Mouse (Mus musculus): ENCODE data around the gene Htr2a. TPM values are rescaled to one million over a fixed set of nuclear protein-coding genes. Genes with fewer than 3 reads are reported as not detected.
A peak's percentile ranks its signal among the peaks of the same experiment; 100 is the strongest.

Htr2a gene
- polyA plus RNA-seq, 1 experiment from 2014 or later: 0.78 TPM

DNA sequence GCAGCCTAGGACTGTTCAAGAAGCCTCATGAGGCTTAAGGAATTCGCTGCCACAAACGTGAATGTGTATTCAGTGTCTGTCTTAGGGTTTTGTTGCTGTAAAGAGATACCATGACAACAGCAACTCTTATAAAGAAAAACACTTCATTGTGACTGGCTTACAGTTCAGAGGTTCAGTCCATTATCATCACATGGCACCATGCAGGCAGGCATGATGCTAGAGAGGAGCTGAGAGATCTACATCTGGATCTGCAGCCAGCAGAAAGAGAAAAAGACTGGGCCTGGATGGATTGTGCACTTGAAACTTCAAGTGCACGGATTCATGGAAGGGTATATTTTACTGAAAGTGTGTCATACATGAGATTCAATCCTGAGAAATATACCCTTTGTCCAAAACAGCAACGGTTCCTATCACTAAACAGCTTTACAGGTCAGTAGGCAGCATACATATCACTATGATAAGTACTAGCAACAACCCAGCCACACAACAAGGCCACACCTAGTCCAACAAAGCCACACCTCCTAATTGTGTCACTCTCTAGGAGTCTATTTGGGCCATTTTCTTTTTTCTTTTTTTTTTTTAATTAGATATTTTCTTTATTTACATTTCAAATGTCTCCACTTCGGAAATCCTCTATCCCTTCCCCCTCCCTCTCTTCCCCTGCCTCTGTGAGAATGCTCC, 43.8 kb downstream of the Htr2a start:
- Histone ChIP-seq H3K27ac (ENCODE audit: low read length) (no peak overlapping the region), H3K9me3 (ENCODE audit: control insufficient read depth, low read length) (no peaks in the 10 kb centered on the region), H3K27me3 (ENCODE audit: control insufficient read depth, insufficient read depth, low read depth, low read length) (no peaks in the 10 kb centered on the region), H3K4me2 (ENCODE audit: low read depth, low read length) (no peak overlapping the region), H3K36me3 (ENCODE audit: control insufficient read depth, insufficient read depth, low read length) (no peaks in the 10 kb centered on the region), H3K4me3 (ENCODE audit: low read length) (no peak overlapping the region), H3K4me1 (replicated peaks; ENCODE audit: control insufficient read depth, insufficient read depth, low read length) (no peaks in the 10 kb centered on the region), H3K9ac (ENCODE audit: low read length) (no peak overlapping the region)
- ATAC-seq (ENCODE audit: low read depth): no peak
- WGBS: 69% methylated on average over 5 of the region's 5 CpGs

DNA sequence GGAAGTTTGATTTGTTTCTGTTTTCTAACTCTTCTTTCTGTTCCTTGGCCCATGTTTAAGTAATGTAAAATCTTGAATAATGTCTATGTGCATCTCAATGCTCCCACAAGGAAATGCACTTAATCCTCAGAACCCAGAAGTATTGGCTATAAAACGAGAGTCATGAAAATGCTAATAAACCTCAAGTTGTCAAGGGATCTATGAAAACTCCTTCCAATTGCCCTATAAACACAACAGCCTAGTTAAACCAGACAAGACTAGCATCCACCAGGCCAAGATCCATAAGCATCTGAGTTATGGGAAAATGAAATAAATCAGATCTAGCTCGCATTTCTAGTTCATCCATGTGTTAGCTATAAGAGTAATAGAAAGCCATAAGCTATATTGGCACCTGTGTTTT, 51.3 kb downstream of the Htr2a start:
- Histone ChIP-seq H3K27ac (ENCODE audit: low read length) (no peak overlapping the region), H3K4me2 (ENCODE audit: low read depth, low read length) (no peak overlapping the region), H3K4me3 (ENCODE audit: low read length) (no peak overlapping the region), H3K27me3 (ENCODE audit: control insufficient read depth, insufficient read depth, low read depth, low read length) (no peaks in the 10 kb centered on the region), H3K9ac (ENCODE audit: low read length) (no peak overlapping the region), H3K36me3 (ENCODE audit: control insufficient read depth, insufficient read depth, low read length) (no peaks in the 10 kb centered on the region), H3K4me1 (replicated peaks; ENCODE audit: control insufficient read depth, insufficient read depth, low read length) (no peaks in the 10 kb centered on the region), H3K9me3 (ENCODE audit: control insufficient read depth, low read length) (no peaks in the 10 kb centered on the region)
- 93% methylated on average over 2 of the region's 2 CpGs for WGBS
- ATAC-seq (ENCODE audit: low read depth): no peak

- Histone ChIP-seq H3K4me1 (replicated peaks; ENCODE audit: control insufficient read depth, insufficient read depth, low read length) (no peaks in the 10 kb centered on the region), H3K27ac (ENCODE audit: low read length) (no peak overlapping the region), H3K4me2 (ENCODE audit: low read depth, low read length) (no peak overlapping the region), H3K27me3 (ENCODE audit: control insufficient read depth, insufficient read depth, low read depth, low read length) (no peaks in the 10 kb centered on the region), H3K9ac (ENCODE audit: low read length) (no peak overlapping the region), H3K4me3 (ENCODE audit: low read length) (no peak overlapping the region), H3K9me3 (ENCODE audit: control insufficient read depth, low read length) (no peaks in the 10 kb centered on the region), H3K36me3 (ENCODE audit: control insufficient read depth, insufficient read depth, low read length) (no peaks in the 10 kb centered on the region)
- 34% methylated on average over 4 of the region's 4 CpGs for WGBS
- no peak for ATAC-seq (ENCODE audit: low read depth)
These were observed 56.1 kb downstream of the Htr2a start for GRCm38 (mm10) chr14:74696766-74697165.

DNA sequence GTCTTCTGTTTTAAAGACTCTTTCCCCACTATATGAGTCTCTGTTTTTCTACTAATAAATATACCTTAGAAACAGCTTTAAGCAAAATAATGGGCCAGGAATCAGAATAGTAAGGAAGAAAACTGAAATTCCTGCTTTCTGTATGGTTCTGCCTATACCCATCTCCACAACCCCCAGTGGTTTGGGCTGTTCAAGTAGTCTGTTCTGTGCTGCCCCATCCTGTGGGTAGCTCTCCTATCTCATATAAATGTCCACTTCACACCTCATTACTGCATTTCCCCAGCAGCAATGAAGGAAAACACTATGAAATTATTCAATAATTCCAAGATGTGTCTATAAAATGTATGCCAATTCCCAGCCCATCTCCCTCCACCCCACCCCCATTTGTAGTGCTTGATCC, 56.8 kb downstream of the Htr2a start:
- no peak overlapping the region for H3K4me2 ChIP-seq (ENCODE audit: low read depth, low read length)
- H3K9me3 ChIP-seq (ENCODE audit: control insufficient read depth, low read length): no peaks in the 10 kb centered on the region
- no peaks in the 10 kb centered on the region for H3K27me3 ChIP-seq (ENCODE audit: control insufficient read depth, insufficient read depth, low read depth, low read length)
- no peak overlapping the region for H3K27ac ChIP-seq (ENCODE audit: low read length)
- H3K36me3 ChIP-seq (ENCODE audit: control insufficient read depth, insufficient read depth, low read length): no peaks in the 10 kb centered on the region
- H3K9ac ChIP-seq (ENCODE audit: low read length): no peak overlapping the region
- no peaks in the 10 kb centered on the region for H3K4me1 ChIP-seq (replicated peaks; ENCODE audit: control insufficient read depth, insufficient read depth, low read length)
- H3K4me3 ChIP-seq (ENCODE audit: low read length): no peak overlapping the region
- no peak for ATAC-seq (ENCODE audit: low read depth)

GRCm38 (mm10) chr14:74699241-74699640, 58.6 kb downstream of the Htr2a start:
- Histone ChIP-seq H3K9ac (ENCODE audit: low read length) (no peak overlapping the region), H3K4me3 (ENCODE audit: low read length) (no peak overlapping the region)
- no peak for ATAC-seq (ENCODE audit: low read depth)

DNA sequence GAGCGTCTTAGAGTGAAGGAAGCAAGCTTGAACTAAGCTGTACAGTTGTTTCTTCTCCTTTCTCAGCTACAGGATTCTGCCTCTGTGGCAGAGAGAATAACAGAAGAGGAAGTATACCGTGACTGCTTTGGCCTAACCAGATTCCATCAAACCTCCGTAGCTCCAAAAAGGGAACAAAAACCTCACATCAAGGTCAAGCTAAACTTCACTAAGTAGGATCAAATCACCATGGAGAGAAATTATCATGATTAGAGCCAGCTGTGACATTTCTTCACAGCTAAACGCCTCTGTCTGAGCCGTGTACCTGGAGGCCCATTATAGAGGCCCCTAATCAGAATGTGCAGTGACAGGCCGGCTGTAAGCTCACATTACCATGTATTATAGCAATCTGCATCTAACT, 63.3 kb downstream of the Htr2a start:
- Histone ChIP-seq H3K36me3 (ENCODE audit: control insufficient read depth, insufficient read depth, low read length) (no peaks in the 10 kb centered on the region), H3K4me3 (ENCODE audit: low read length) (no peak overlapping the region), H3K4me2 (ENCODE audit: low read depth, low read length) (no peak overlapping the region), H3K4me1 (replicated peaks; ENCODE audit: control insufficient read depth, insufficient read depth, low read length) (no peaks in the 10 kb centered on the region), H3K9me3 (ENCODE audit: control insufficient read depth, low read length) (no peaks in the 10 kb centered on the region), H3K27ac (ENCODE audit: low read length) (no peak overlapping the region), H3K27me3 (ENCODE audit: control insufficient read depth, insufficient read depth, low read depth, low read length) (no peaks in the 10 kb centered on the region), H3K9ac (ENCODE audit: low read length) (no peak overlapping the region)
- 48% methylated on average over 6 of the region's 6 CpGs for WGBS
- ATAC-seq (ENCODE audit: low read depth): no peak

More at GRCm38 (mm10) chr14:74699241-74699640, 58.6 kb downstream of the Htr2a start:
- Histone ChIP-seq H3K27ac (ENCODE audit: low read length) (no peak overlapping the region), H3K9me3 (ENCODE audit: control insufficient read depth, low read length) (no peaks in the 10 kb centered on the region), H3K36me3 (ENCODE audit: control insufficient read depth, insufficient read depth, low read length) (no peaks in the 10 kb centered on the region), H3K4me1 (replicated peaks; ENCODE audit: control insufficient read depth, insufficient read depth, low read length) (no peaks in the 10 kb centered on the region), H3K4me2 (ENCODE audit: low read depth, low read length) (no peak overlapping the region), H3K27me3 (ENCODE audit: control insufficient read depth, insufficient read depth, low read depth, low read length) (no peaks in the 10 kb centered on the region)
- 80% methylated on average over 3 of the region's 3 CpGs for WGBS

DNA sequence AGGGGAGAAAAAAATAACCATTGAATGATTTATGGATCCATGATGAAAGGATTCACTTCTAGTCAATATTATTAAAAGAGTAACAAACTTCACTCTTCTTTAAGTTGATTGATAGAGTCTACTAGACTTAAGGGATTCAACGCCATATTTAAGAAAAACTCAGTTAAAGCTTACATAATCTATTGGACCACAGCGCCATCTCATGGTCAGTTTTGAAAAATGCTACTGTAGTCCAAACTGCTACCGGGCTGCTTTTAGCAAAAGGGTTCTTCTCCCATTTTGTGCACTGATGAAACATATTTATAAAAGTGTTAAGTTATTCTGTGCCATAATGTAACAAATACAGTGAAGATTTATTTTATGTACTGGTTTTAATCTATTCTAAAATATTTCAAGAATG, 68.4 kb downstream of the Htr2a start:
- no peak for ATAC-seq (ENCODE audit: low read depth)
- H3K27me3 ChIP-seq (ENCODE audit: control insufficient read depth, insufficient read depth, low read depth, low read length): no peaks in the 10 kb centered on the region
- H3K4me2 ChIP-seq (ENCODE audit: low read depth, low read length): no peak overlapping the region
- H3K36me3 ChIP-seq (ENCODE audit: control insufficient read depth, insufficient read depth, low read length): no peaks in the 10 kb centered on the region
- H3K4me3 ChIP-seq (ENCODE audit: low read length): no peak overlapping the region
- H3K9me3 ChIP-seq (ENCODE audit: control insufficient read depth, low read length): no peaks in the 10 kb centered on the region
- H3K27ac ChIP-seq (ENCODE audit: low read length): no peak overlapping the region
- WGBS: 23% methylated on average over 3 of the region's 3 CpGs
- H3K9ac ChIP-seq (ENCODE audit: low read length): no peak overlapping the region
- H3K4me1 ChIP-seq (replicated peaks; ENCODE audit: control insufficient read depth, insufficient read depth, low read length): no peaks in the 10 kb centered on the region

DNA sequence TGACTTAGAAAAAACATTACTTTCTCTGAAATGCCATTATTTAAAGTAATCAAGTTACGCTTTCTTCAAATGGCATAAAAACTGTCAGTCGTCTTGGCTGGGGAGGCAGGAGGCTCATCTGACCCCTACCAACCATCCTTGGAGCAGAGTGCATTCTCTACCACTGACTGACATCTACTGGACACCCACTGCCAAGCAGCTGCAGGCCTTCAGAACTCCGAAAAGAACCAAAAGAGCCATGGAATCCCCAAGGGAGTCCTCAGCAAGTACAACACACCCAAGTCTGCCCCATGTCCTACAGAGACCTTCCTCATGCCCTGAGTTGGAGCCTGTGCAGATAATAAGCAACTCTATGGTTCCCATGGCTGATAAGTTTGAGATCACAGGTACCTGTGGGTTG, 82.9 kb downstream of the Htr2a start:
- no peak overlapping the region for H3K4me2 ChIP-seq (ENCODE audit: low read depth, low read length)
- H3K9me3 ChIP-seq (ENCODE audit: control insufficient read depth, low read length): no peaks in the 10 kb centered on the region
- H3K9ac ChIP-seq (ENCODE audit: low read length): no peak overlapping the region
- H3K27me3 ChIP-seq (ENCODE audit: control insufficient read depth, insufficient read depth, low read depth, low read length): no peaks in the 10 kb centered on the region
- no peaks in the 10 kb centered on the region for H3K36me3 ChIP-seq (ENCODE audit: control insufficient read depth, insufficient read depth, low read length)
- no peak for ATAC-seq (ENCODE audit: low read depth)
- 68% methylated on average over 3 of the region's 3 CpGs for WGBS
- H3K4me1 ChIP-seq (replicated peaks; ENCODE audit: control insufficient read depth, insufficient read depth, low read length): no peaks in the 10 kb centered on the region
- no peak overlapping the region for H3K27ac ChIP-seq (ENCODE audit: low read length)
- H3K4me3 ChIP-seq (ENCODE audit: low read length): no peak overlapping the region

DNA sequence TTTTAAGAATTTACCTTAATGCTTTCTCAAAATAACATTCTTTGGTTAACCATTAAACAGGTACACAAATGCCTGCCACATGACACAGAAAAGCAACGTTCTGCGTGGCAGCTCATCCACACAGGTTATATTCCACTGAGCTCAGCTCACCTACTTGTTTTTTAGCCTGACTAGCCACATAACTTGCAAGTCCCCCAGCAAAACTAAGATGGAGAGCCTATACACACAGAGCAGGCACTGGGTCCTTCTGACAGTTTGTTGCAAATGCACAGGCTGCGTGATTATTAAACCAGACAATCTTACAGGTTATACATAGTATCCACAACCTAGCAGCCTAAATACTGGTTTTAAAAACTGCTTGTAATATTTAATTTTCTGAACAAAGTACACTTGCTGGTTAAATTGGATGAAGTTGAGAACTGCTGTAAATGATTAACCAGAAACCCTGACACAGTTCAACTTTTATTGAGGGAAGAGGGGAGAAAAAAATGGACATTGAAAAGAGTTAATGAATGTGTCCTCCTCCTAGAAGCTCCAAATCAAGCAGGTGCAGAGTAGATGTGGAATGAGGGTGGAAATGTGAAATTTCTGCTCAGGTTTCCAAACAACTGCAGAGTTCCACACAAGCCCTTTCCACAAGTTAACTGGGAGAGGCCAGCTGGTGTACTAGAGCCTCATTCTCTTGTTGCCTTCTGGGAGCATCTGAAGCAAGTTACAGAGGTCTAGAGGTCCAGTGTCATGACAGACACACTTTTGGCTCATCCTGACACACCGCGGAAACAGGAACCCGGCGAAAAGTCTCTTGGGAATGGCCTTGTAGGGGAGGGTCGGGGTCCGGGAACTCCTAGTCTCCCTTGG, 90.8 kb downstream of the Htr2a start:
- Histone ChIP-seq H3K9me3 (ENCODE audit: control insufficient read depth, low read length) (no peaks in the 10 kb centered on the region), H3K27ac (ENCODE audit: low read length) (peak overlapping the region; percentile 72), H3K27me3 (ENCODE audit: control insufficient read depth, insufficient read depth, low read depth, low read length) (no peaks in the 10 kb centered on the region), H3K9ac (ENCODE audit: low read length) (peak overlapping the region; percentile 55; the same call in 1 of the 2 replicates), H3K4me1 (replicated peaks; ENCODE audit: control insufficient read depth, insufficient read depth, low read length) (peaks cover 10% of the 10 kb centered on the region), H3K4me2 (ENCODE audit: low read depth, low read length) (peak overlapping the region; percentile 78), H3K36me3 (ENCODE audit: control insufficient read depth, insufficient read depth, low read length) (peaks cover 2% of the 10 kb centered on the region), H3K4me3 (ENCODE audit: low read length) (peak overlapping the region; percentile 77)
- no peak; the same call in 1 of the 2 replicates for ATAC-seq (ENCODE audit: low read depth)
- 22% methylated on average over 9 of the region's 9 CpGs for WGBS

Data from lung, embryonic 16.5 days (tissue).